Mouse (Mus musculus) heart, embryonic 16.5 days (tissue): Measurements from ENCODE around the gene Psmc3. TPM values are rescaled to one million over a fixed set of nuclear protein-coding genes. Genes with fewer than 3 reads are reported as not detected.

ENCODE experiments used
- ATAC-seq: fragments of 200-750 bp; cut with Nextera tagmentation; replicated peaks from 2 replicates; pipeline ENCODE4 v1.8.0; 2017; ENCODE audit warnings: moderate number of reproducible peaks; ENCODE audit not compliant: insufficient read depth, low FRiP score; ENCODE audit errors: extremely low read depth
- H3K27ac ChIP-seq: fragments of 300-500 bp; sonication (generic); 2 replicates; pipeline ENCODE4 v1.5.1; 2014; ENCODE audit warnings: mild to moderate bottlenecking, low read length, control low read depth, moderate library complexity
- H3K27me3 ChIP-seq: fragments of 300-500 bp; sonication (generic); 2 replicates; pipeline ENCODE4 v1.6.1; 2014; ENCODE audit warnings: low read length, mixed read lengths; ENCODE audit not compliant: control insufficient read depth, insufficient read depth
- H3K36me3 ChIP-seq: fragments of 300-500 bp; sonication (generic); 2 replicates; pipeline ENCODE4 v1.6.1; 2014; ENCODE audit not compliant: control insufficient read depth, insufficient read depth
- H3K4me1 ChIP-seq: fragments of 300-500 bp; sonication (generic); 2 replicates; pipeline ENCODE4 v1.6.1; 2014; ENCODE audit warnings: low read length, mixed read lengths; ENCODE audit not compliant: control insufficient read depth, insufficient read depth
- H3K4me2 ChIP-seq: fragments of 300-500 bp; sonication (generic); 2 replicates; pipeline ENCODE4 v1.6.1; 2014; ENCODE audit warnings: low read depth, mild to moderate bottlenecking, control low read depth, low read length
- H3K4me3 ChIP-seq: fragments of 300-500 bp; sonication (generic); 2 replicates; pipeline ENCODE4 v1.5.1; 2014; ENCODE audit warnings: mild to moderate bottlenecking, control low read depth, low read length
- H3K9ac ChIP-seq: fragments of 300-500 bp; sonication (generic); 2 replicates; pipeline ENCODE4 v1.6.1; 2014; ENCODE audit warnings: low read length, control low read depth
- H3K9me3 ChIP-seq: fragments of 300-500 bp; sonication (generic); replicated peaks from 2 replicates; pipeline ENCODE4 v1.6.1; 2016; ENCODE audit warnings: low read length; ENCODE audit not compliant: control insufficient read depth
- WGBS: fragments of 180-500 bp; shearing (Covaris S2); extraction: QIAGEN DNeasy Blood & Tissue Kit; methylation state at CpG from one replicate; pipeline ENCODE4 v1.1.7; 2014; 5-methylcytosine and 5-hydroxymethylcytosine counted together
- polyA plus RNA-seq: library from polyadenylated mRNA; unstranded; fragments of >200 nt; fragmentation: Nextera tagmentation; extraction: Ambion mirVana; gene quantifications from 2 replicates; pipeline ENCODE4 v1.2.1, GENCODE M21; 2015

The Psmc3 gene
- polyA plus RNA-seq, 1 experiment from 2014 or later = 255 TPM

- Histone ChIP-seq H3K27me3 (no peaks in the 10 kb centered on the region), H3K9ac (no peak overlapping the region), H3K4me3 (no peak overlapping the region), H3K4me2 (no peak overlapping the region), H3K36me3 (peaks cover 2% of the 10 kb centered on the region; the same call in 1 of the 2 replicates), H3K27ac (no peak overlapping the region), H3K4me1 (peaks cover 3% of the 10 kb centered on the region; the same call in 1 of the 2 replicates), H3K9me3 (no peaks in the 10 kb centered on the region)
- no peak for ATAC-seq
- 97% methylated on average over 1 of the region's 1 CpGs for WGBS
Measured at GRCm38 (mm10) chr2:91025081-91025516, 28.7 kb upstream of the Psmc3 start.

GRCm38 (mm10) chr2:91026491-91026890 is 27.3 kb upstream of the Psmc3 start:
- Histone ChIP-seq H3K9ac (no peak overlapping the region), H3K9me3 (no peaks in the 10 kb centered on the region), H3K4me1 (peaks cover 3% of the 10 kb centered on the region; the same call in 1 of the 2 replicates), H3K36me3 (no peaks in the 10 kb centered on the region), H3K4me3 (no peak overlapping the region), H3K27me3 (no peaks in the 10 kb centered on the region), H3K4me2 (no peak overlapping the region), H3K27ac (no peak overlapping the region)
- ATAC-seq = no peak
- WGBS = 82% methylated on average over 1 of the region's 1 CpGs

- no peaks in the 10 kb centered on the region for H3K9me3 ChIP-seq
- ATAC-seq = no peak
- no peaks in the 10 kb centered on the region for H3K36me3 ChIP-seq
- no peak overlapping the region for H3K4me3 ChIP-seq
- WGBS = 80% methylated on average over 9 of the region's 9 CpGs
- H3K4me2 ChIP-seq = no peak overlapping the region
- no peak overlapping the region for H3K27ac ChIP-seq
- no peak overlapping the region for H3K9ac ChIP-seq
- peaks cover 3% of the 10 kb centered on the region; the same call in 1 of the 2 replicates for H3K4me1 ChIP-seq
- no peaks in the 10 kb centered on the region for H3K27me3 ChIP-seq
Measured at GRCm38 (mm10) chr2:91027391-91028214, 26.2 kb upstream of the Psmc3 start.

- 88% methylated on average over 4 of the region's 4 CpGs for WGBS
Measured at GRCm38 (mm10) chr2:91031216-91031615, 22.6 kb upstream of the Psmc3 start.

GRCm38 (mm10) chr2:91033000-91033399 is 20.8 kb upstream of the Psmc3 start:
- Histone ChIP-seq H3K36me3 (no peaks in the 10 kb centered on the region), H3K4me1 (peaks cover 2% of the 10 kb centered on the region; the same call in 1 of the 2 replicates)
- ATAC-seq = no peak

More at GRCm38 (mm10) chr2:91031216-91031615, 22.6 kb upstream of the Psmc3 start:
- no peak overlapping the region for H3K4me2 ChIP-seq
- no peak for ATAC-seq
- no peak overlapping the region for H3K27ac ChIP-seq
- no peaks in the 10 kb centered on the region for H3K9me3 ChIP-seq
- H3K4me3 ChIP-seq = no peak overlapping the region
- no peaks in the 10 kb centered on the region for H3K36me3 ChIP-seq
- H3K9ac ChIP-seq = no peak overlapping the region
- H3K4me1 ChIP-seq = peaks cover 2% of the 10 kb centered on the region; the same call in 1 of the 2 replicates
- H3K27me3 ChIP-seq = no peaks in the 10 kb centered on the region

GRCm38 (mm10) chr2:91035385-91035784 is 18.4 kb upstream of the Psmc3 start, which contains the start of gene Rapsn:
Gene Rapsn (plus strand): TSS chr2:91035620.
- Histone ChIP-seq H3K36me3 (peaks cover 3% of the 10 kb centered on the region; the same call in 1 of the 2 replicates), H3K9me3 (no peaks in the 10 kb centered on the region; the same call in 1 of the 2 replicates), H3K9ac (peak within 1 kb of the TSS; percentile 52), H3K4me1 (peaks cover 2% of the 10 kb centered on the region; the same call in 1 of the 2 replicates), H3K27me3 (no peaks in the 10 kb centered on the region), H3K4me3 (peak within 1 kb of the TSS; percentile 30), H3K27ac (peak within 1 kb of the TSS; percentile 79), H3K4me2 (peak within 1 kb of the TSS; percentile 40)
- peak; percentile 85 for ATAC-seq
- 35% methylated on average over 9 of the region's 9 CpGs for WGBS

More at GRCm38 (mm10) chr2:91033000-91033399, 20.8 kb upstream of the Psmc3 start:
- no peak overlapping the region for H3K9ac ChIP-seq
- H3K27ac ChIP-seq = no peak overlapping the region
- H3K27me3 ChIP-seq = no peaks in the 10 kb centered on the region
- 19% methylated on average over 3 of the region's 3 CpGs for WGBS
- no peak overlapping the region for H3K4me2 ChIP-seq
- H3K9me3 ChIP-seq = no peaks in the 10 kb centered on the region
- no peak overlapping the region for H3K4me3 ChIP-seq

GRCm38 (mm10) chr2:91041786-91042185 is 12.0 kb upstream of the Psmc3 start:
- Histone ChIP-seq H3K27me3 (no peaks in the 10 kb centered on the region), H3K4me1 (no peaks in the 10 kb centered on the region), H3K9me3 (no peaks in the 10 kb centered on the region; the same call in 1 of the 2 replicates), H3K4me3 (no peak overlapping the region), H3K36me3 (peaks cover 3% of the 10 kb centered on the region; the same call in 1 of the 2 replicates), H3K27ac (no peak overlapping the region), H3K9ac (no peak overlapping the region), H3K4me2 (no peak overlapping the region)
- WGBS = 62% methylated on average over 8 of the region's 8 CpGs
- ATAC-seq = 0 out of 2 replicates have a peak, but pooled peaks have one; percentile 15

GRCm38 (mm10) chr2:91042651-91043398 is 11.0 kb upstream of the Psmc3 start:
- H3K36me3 ChIP-seq = peaks cover 3% of the 10 kb centered on the region; the same call in 1 of the 2 replicates
- no peak overlapping the region for H3K4me2 ChIP-seq
- WGBS = 63% methylated on average over 20 of the region's 21 CpGs
- H3K9me3 ChIP-seq = no peaks in the 10 kb centered on the region; the same call in 1 of the 2 replicates
- no peaks in the 10 kb centered on the region for H3K4me1 ChIP-seq
- H3K27ac ChIP-seq = no peak overlapping the region
- ATAC-seq = peak; percentile 25; the same call in 1 of the 2 replicates
- no peaks in the 10 kb centered on the region for H3K27me3 ChIP-seq
- H3K9ac ChIP-seq = no peak overlapping the region
- H3K4me3 ChIP-seq = no peak overlapping the region
